Mouse (Mus musculus) midbrain, embryonic 10.5 days (tissue): ENCODE measurements around the gene Pycr2. TPM values are rescaled to one million over a fixed set of nuclear protein-coding genes. Genes with fewer than 3 reads are reported as not detected.
"Not testable (repeated sequence)": the region's sequence is repeated elsewhere in the genome, so short reads cannot be mapped to it uniquely, and the experiment has no call there.

Experiments used
- DNase-seq: peaks from one replicate; pipeline ENCODE4 v3.0.0-alpha.2; 2017; ENCODE audit warnings: low spot score
- H3K27ac ChIP-seq: fragments of 300-500 bp; sonication (generic); replicated peaks from 2 replicates; pipeline ENCODE4 v1.5.1; 2016; ENCODE audit warnings: mild to moderate bottlenecking
- H3K27me3 ChIP-seq: fragments of 300-500 bp; sonication (generic); 2 replicates; pipeline ENCODE4 v1.6.1; 2016; ENCODE audit warnings: low read depth, mild to moderate bottlenecking; ENCODE audit not compliant: poor library complexity, severe bottlenecking
- H3K36me3 ChIP-seq: fragments of 300-500 bp; sonication (generic); 2 replicates; pipeline ENCODE4 v1.6.1; 2016; ENCODE audit warnings: mild to moderate bottlenecking, moderate library complexity
- H3K4me1 ChIP-seq: fragments of 300-500 bp; sonication (generic); 2 replicates; pipeline ENCODE4 v1.6.1; 2016
- H3K4me3 ChIP-seq: fragments of 300-500 bp; sonication (generic); 2 replicates; pipeline ENCODE4 v1.5.1; 2016; ENCODE audit warnings: mild to moderate bottlenecking, moderate library complexity
- H3K9me3 ChIP-seq: fragments of 300-500 bp; sonication (generic); replicated peaks from 2 replicates; pipeline ENCODE4 v1.6.1; 2016; ENCODE audit warnings: mild to moderate bottlenecking
- WGBS: fragments of 180-500 bp; shearing (Covaris S2); methylation state at CpG from one replicate; pipeline ENCODE4 v1.1.7; 2016; 5-methylcytosine and 5-hydroxymethylcytosine counted together
- polyA plus RNA-seq: library from polyadenylated mRNA; unstranded; fragments of >200 nt; fragmentation: Nextera tagmentation; extraction: Ambion mirVana; gene quantifications from 2 replicates; pipeline ENCODE4 v1.2.1, GENCODE M21; 2016

Pycr2 gene
- polyA plus RNA-seq, 1 experiment from 2014 or later: 144 TPM

- Histone ChIP-seq H3K9me3 (no peaks in the 10 kb centered on the region), H3K27me3 (peaks cover 54% of the 10 kb centered on the region), H3K4me1 (peaks cover 18% of the 10 kb centered on the region), H3K4me3 (no peak overlapping the region), H3K36me3 (no peaks in the 10 kb centered on the region), H3K27ac (no peak overlapping the region; the same call in 1 of the 2 replicates)
- WGBS: 9% methylated on average over 13 of the region's 13 CpGs
- DNase-seq: no peak
These were observed 15.5 kb upstream of the Pycr2 start for GRCm38 (mm10) chr1:180888556-180889042.

DNA sequence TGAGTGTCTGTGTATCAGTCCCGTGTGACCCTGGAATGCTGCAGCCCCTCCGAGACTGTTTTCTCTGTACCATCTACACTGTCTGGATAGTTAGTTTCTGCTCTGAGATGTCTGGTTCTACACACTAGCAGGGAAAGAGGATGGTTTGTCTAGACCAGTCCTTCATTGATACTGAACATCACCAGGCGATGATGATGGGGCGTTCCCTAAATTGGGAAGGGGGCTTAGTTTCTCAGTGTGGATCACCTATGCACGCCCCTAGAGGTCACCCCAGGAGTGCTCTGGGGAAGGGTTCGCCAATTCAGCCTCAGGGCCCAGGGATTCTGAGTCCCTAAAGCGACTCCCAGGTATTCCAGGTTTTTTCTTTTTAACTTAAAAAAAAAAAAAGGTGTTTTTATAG, 14.9 kb upstream of the Pycr2 start:
- Histone ChIP-seq H3K4me3 (no peak overlapping the region), H3K27ac (no peak overlapping the region), H3K4me1 (peaks cover 18% of the 10 kb centered on the region), H3K36me3 (no peaks in the 10 kb centered on the region), H3K27me3 (peaks cover 60% of the 10 kb centered on the region), H3K9me3 (no peaks in the 10 kb centered on the region)
- no peak for DNase-seq
- WGBS: 30% methylated on average over 7 of the region's 7 CpGs

DNA sequence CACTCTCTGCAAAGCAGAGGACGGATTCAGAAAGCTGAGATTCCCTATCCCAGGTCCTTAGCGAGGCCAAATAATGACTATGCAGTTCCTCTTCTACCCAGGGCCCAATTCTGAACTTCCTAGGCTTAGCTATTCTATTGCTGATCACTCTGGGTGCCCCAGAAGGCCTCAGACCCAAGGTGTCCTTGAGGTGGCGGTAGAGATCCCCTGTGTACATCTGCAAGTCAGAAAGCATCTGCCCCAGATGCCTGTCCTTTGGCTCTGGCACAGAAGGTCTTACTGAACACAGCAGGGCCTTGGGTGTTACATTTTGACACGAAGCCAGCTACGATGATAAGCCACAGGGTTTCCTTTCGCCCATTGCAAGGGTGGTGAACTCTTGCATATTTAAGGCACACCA, 14.3 kb upstream of the Pycr2 start:
- Histone ChIP-seq H3K36me3 (no peaks in the 10 kb centered on the region), H3K9me3 (no peaks in the 10 kb centered on the region), H3K4me1 (peaks cover 24% of the 10 kb centered on the region), H3K4me3 (no peak overlapping the region), H3K27me3 (peaks cover 67% of the 10 kb centered on the region), H3K27ac (no peak overlapping the region)
- no peak for DNase-seq
- 36% methylated on average over 6 of the region's 6 CpGs for WGBS

- Histone ChIP-seq H3K9me3 (no peaks in the 10 kb centered on the region), H3K36me3 (no peaks in the 10 kb centered on the region), H3K4me1 (peaks cover 24% of the 10 kb centered on the region), H3K27ac (no peak within 1 kb of the TSS), H3K27me3 (peaks cover 67% of the 10 kb centered on the region), H3K4me3 (no peak within 1 kb of the TSS)
- WGBS: 65% methylated on average over 10 of the region's 10 CpGs
- no peak for DNase-seq
These were observed 11.3 kb upstream of the Pycr2 start, which contains the start of gene Lefty2 for GRCm38 (mm10) chr1:180892808-180893207. Gene Lefty2 (plus strand): TSS chr1:180893108.

- peak overlapping the region; percentile 41 for H3K4me3 ChIP-seq
- DNase-seq: peak; percentile 26
- WGBS: 5% methylated on average over 51 of the region's 51 CpGs
- H3K27me3 ChIP-seq: peaks cover 53% of the 10 kb centered on the region
- not testable (repeated sequence) for H3K36me3 ChIP-seq, H3K9me3 ChIP-seq, H3K4me1 ChIP-seq, H3K27ac ChIP-seq
These were observed 9.8 kb upstream of the Pycr2 start for GRCm38 (mm10) chr1:180894088-180894987.

- no peaks in the 10 kb centered on the region for H3K9me3 ChIP-seq
- DNase-seq: no peak
- H3K4me3 ChIP-seq: no peak overlapping the region
- H3K27ac ChIP-seq: no peak overlapping the region
- H3K36me3 ChIP-seq: peaks cover 7% of the 10 kb centered on the region
- H3K4me1 ChIP-seq: peaks cover 19% of the 10 kb centered on the region
- under 1% methylated on average over 4 of the region's 4 CpGs for WGBS
- no peaks in the 10 kb centered on the region for H3K27me3 ChIP-seq
These were observed 3.0 kb upstream of the Pycr2 start for GRCm38 (mm10) chr1:180901107-180901506.

GRCm38 (mm10) chr1:180902915-180903314, 1.2 kb upstream of the Pycr2 start:
- no peak overlapping the region for H3K27ac ChIP-seq
- no peak for DNase-seq
- H3K27me3 ChIP-seq: no peaks in the 10 kb centered on the region
- peaks cover 26% of the 10 kb centered on the region for H3K4me1 ChIP-seq
- H3K36me3 ChIP-seq: peaks cover 25% of the 10 kb centered on the region
- WGBS: 29% methylated on average over 5 of the region's 5 CpGs
- no peak overlapping the region for H3K4me3 ChIP-seq
- H3K9me3 ChIP-seq: no peaks in the 10 kb centered on the region

DNA sequence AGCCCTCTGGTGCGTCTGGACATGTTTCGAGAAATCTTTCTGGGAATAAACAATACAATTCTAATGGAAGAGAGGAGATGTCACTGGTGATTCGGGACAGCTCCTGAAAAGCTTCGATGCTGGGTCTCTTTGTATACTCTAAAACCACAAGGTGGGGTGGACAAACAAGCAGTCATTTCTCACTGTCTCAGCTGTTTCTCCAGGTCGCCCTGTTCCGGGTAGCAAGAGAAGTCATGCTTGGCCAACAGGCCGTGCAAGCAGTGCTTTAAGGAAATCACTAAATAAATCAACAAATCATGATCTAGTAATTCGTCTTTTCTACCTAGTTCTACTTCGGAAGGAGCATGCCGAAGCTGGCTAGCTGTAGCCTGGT, 441 bp upstream of the Pycr2 start:
- Histone ChIP-seq H3K27ac (peak overlapping the region; percentile 95), H3K36me3 (peaks cover 32% of the 10 kb centered on the region), H3K9me3 (no peaks in the 10 kb centered on the region), H3K4me1 (peaks cover 26% of the 10 kb centered on the region), H3K4me3 (peak overlapping the region; percentile 96), H3K27me3 (no peaks in the 10 kb centered on the region)
- no peak for DNase-seq
- 43% methylated on average over 10 of the region's 10 CpGs for WGBS

- H3K4me1 ChIP-seq: peaks cover 26% of the 10 kb centered on the region
- peak overlapping the region; percentile 95 for H3K27ac ChIP-seq
- DNase-seq: no peak
- 6% methylated on average over 5 of the region's 5 CpGs for WGBS
- H3K27me3 ChIP-seq: no peaks in the 10 kb centered on the region
- H3K36me3 ChIP-seq: peaks cover 43% of the 10 kb centered on the region
- peak overlapping the region; percentile 96 for H3K4me3 ChIP-seq
- no peaks in the 10 kb centered on the region for H3K9me3 ChIP-seq
These were observed 655 bp downstream of the Pycr2 start for GRCm38 (mm10) chr1:180904815-180905080.

DNA sequence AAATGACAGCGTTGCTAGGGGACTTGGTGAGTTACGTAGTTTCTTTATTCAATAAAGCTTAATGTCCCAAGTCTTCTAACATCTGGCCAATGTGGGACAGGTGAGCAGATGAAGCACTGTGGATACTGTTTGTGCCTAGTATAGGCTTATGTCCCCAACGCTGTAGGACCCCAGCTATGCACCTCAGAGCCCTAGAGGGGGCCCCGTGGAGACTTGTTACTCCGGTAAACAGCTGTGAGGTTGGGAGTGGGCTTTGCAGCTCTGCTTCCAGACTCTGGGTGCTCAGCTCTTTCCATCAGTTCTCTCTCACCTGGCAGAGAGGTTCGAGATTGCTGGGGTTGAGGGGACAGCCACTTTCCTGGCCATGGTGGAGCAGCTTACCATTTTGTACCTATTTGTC, 1.2 kb downstream of the Pycr2 start:
- no peaks in the 10 kb centered on the region for H3K27me3 ChIP-seq
- H3K36me3 ChIP-seq: peaks cover 43% of the 10 kb centered on the region
- no peaks in the 10 kb centered on the region for H3K9me3 ChIP-seq
- peaks cover 26% of the 10 kb centered on the region for H3K4me1 ChIP-seq
- peak overlapping the region; percentile 95; the same call in 1 of the 2 replicates for H3K27ac ChIP-seq
- H3K4me3 ChIP-seq: peak overlapping the region; percentile 96
- 66% methylated on average over 6 of the region's 6 CpGs for WGBS
- DNase-seq: no peak

DNA sequence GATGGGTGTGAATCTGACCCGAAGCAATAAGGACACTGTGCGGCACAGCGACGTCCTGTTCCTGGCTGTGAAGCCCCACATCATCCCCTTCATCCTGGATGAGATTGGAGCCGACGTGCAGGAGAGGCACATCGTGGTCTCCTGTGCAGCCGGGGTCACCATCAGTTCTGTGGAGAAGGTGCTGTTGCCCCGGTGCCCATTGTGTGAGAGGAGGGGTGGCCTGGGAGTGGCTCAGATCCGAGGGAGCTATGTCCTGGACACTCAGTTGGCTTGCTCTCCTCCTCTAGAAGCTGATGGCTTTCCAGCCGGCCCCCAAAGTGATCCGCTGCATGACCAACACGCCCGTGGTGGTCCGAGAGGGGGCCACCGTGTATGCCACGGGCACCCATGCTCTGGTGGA, 1.8 kb downstream of the Pycr2 start:
- Histone ChIP-seq H3K4me3 (peak overlapping the region; percentile 96), H3K9me3 (no peaks in the 10 kb centered on the region), H3K36me3 (peaks cover 43% of the 10 kb centered on the region), H3K27ac (no peak overlapping the region), H3K27me3 (no peaks in the 10 kb centered on the region), H3K4me1 (peaks cover 26% of the 10 kb centered on the region)
- DNase-seq: no peak
- WGBS: 94% methylated on average over 17 of the region's 17 CpGs

GRCm38 (mm10) chr1:180906461-180907147, 2.5 kb downstream of the Pycr2 start:
- Histone ChIP-seq H3K4me3 (peak overlapping the region; percentile 96), H3K27me3 (no peaks in the 10 kb centered on the region), H3K27ac (no peak overlapping the region), H3K36me3 (peaks cover 43% of the 10 kb centered on the region), H3K4me1 (peaks cover 26% of the 10 kb centered on the region), H3K9me3 (no peaks in the 10 kb centered on the region)
- 92% methylated on average over 24 of the region's 24 CpGs for WGBS
- no peak for DNase-seq

GRCm38 (mm10) chr1:180911138-180911537, 7.0 kb downstream of the Pycr2 start:
- H3K4me3 ChIP-seq: no peak overlapping the region
- WGBS: 53% methylated on average over 8 of the region's 8 CpGs
- peaks cover 35% of the 10 kb centered on the region for H3K36me3 ChIP-seq
- H3K27me3 ChIP-seq: no peaks in the 10 kb centered on the region
- peaks cover 6% of the 10 kb centered on the region for H3K4me1 ChIP-seq
- no peak for DNase-seq
- H3K27ac ChIP-seq: no peak overlapping the region
- H3K9me3 ChIP-seq: no peaks in the 10 kb centered on the region
